Mouse (Mus musculus): ENCODE measurements around the gene Pgf.

Gene Pgf

DNA sequence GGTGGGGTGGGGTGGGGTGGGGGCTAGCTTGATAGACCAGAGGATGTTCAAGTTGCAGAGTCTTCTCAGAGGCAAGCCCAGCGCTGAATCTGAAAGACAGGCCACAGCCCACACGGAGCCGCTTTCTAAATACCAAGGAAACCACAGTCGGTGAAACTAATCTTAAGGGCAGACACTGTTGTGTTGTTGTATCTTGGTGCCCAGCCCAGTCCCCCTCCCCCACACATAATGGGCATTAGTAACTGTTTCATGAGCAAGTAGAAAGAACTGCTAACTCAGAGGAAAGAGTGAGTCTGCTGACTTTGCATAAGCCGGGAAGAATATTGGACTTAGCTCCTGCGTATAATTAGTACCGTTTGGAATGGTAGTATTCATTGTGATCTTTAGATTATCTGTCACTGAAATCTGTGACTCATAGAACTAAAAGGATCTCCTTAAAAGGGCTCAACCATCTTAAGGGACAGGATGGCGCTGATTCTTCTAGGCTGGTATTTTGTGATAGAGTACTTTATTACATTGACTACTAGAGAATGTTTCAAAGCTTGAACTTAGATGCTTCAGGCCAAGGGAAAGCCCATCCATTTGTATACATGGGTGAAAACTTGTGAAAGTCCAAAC lies 50.5 kb downstream of the Pgf start:
- no peak for DNase-seq (ENCODE audit: low read depth, low spot score)

DNA sequence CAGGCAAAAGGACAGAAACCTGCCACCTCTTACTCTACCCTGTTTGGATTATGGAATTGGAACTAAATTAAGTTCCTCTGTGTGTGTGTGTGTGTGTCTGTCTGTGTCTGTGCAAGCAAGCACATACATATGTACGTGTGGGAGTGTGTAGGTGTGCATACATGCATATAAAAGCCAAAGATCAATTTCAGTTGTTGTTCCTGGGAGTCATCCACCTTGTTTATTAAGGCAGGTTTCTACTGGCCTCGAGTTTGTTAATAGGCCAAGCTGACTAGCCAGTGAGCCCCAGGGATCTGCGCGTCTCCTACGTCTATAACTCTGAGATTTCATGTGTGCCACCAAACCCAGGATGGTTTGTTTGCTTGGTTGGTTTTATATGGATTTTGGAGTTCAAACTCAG lies 52.8 kb downstream of the Pgf start:
- no peak for DNase-seq (ENCODE audit: low read depth, low spot score)

DNA sequence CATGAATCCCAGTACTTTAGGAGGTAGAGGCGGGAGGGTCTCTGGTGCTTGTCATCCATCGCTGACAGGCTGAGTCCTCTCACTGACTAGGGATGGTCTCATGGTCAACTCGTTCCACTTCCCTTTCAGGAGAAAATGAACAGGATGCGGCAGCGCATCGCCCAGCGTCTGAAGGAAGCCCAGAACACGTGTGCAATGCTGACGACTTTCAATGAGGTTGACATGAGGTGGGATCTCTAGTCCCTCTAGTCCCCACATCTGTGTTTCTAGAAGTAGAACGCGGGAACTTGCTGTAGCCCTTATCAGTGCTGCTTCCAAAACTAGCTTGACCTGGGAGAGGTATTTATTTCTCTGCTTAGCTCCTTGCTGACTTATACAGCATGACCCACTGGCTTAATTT lies 53.9 kb downstream of the Pgf start:
- DNase-seq (ENCODE audit: low read depth, low spot score) = no peak

DNA sequence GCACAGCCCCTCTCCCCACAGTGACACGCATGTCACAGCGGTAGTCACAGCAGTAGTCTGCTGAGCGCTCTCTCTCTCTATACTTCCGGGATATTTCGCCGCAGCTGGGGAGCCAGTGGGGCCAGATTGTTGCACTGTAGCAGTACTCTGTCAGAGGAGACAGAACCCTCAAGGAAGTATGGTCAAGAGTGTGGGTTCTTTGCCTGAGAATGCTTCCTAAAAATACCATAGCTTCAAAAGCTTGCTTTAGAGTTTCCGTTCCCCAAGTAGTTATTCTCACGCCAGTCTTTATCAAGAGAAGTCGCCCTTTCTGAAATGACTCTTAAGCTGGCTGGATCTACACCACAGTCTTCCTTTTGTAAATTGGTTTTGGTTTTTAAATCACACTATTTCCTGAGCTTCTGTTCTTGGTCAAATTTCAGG lies 54.5 kb downstream of the Pgf start:
- DNase-seq (ENCODE audit: low read depth, low spot score) = no peak

DNA sequence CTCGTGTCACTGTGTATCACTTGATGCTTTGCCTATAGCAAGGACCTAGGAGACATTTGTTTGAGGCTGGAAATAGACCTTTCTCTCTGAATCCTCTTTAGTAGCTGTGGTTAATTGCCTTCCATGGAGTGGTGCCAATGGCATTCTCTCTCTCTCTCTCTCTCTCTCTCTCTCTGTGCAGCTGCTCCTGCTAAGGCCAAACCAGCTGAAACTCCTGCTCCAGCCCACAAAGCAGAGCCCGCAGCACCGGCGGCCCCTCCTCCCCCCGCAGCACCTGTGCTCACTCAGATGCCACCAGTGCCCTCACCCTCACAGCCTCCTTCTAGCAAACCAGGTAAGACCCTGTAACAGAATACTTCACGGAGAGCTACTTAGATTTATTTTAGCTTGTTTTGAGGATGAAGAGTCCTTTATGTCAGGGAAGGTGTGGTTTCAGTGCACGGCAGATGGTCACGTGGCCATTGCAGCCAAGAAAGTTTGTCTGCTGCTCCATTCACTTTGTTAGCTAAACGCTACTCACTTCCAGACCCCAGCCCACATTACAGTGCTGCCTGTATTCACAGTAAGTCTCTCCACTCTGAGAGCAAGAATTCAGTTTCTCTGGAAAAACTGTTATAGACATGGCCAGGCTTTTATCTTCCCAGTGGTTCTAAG lies 55.7 kb downstream of the Pgf start:
- no peak for DNase-seq (ENCODE audit: low read depth, low spot score)
